Comparison of ENCODE assay signal across 15 mouse cellular contexts in the genomic region with DNA sequence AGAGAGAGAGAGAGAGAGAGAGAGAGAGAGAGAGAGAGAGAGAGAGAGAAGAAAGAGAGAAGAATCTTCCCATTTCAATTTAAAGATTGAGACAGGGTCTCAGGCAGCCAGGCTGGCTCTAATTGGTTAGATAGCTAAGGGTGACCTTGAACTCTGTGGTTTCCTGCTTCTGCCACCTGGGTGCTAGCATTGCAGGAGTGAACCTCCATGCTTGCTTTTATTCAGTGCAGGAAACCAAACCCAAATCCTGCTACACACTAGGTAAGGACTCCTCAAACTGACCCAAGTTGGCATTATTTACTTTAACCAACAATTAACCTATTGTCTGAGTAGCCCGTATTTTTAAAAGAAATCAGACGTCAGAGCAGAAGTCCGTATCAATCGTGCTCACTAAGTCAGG. TPM values are rescaled to one million over a fixed set of nuclear protein-coding genes. Genes with fewer than 3 reads are reported as not detected.
DNase-seq lines count a peak whose midpoint lies in the region; ATAC-seq lines count a peak whose summit lies in the region.
"Had no signal": no experiment of that assay in that cellular context is flagged by ENCODE, and none has a peak within 500 bp of the region (broad histone marks: within the 10 kb centered on the region; RNA-seq: fewer than 3 reads in every experiment).

No protein-coding gene starts in this region.

- H3K9me3 ChIP-seq in forebrain, embryonic 12.5 days = no peaks in the 10 kb centered on the region
- H3K9me3 ChIP-seq in forebrain, embryonic 16.5 days (ENCODE audit: control insufficient read depth, low read length) = no peaks in the 10 kb centered on the region
- no peaks in the 10 kb centered on the region for H3K9me3 ChIP-seq in midbrain, embryonic 12.5 days
- no peaks in the 10 kb centered on the region for H3K9me3 ChIP-seq in midbrain, embryonic 10.5 days (replicated peaks)
- H3K9me3 ChIP-seq in liver, embryonic 12.5 days (replicated peaks) = no peaks in the 10 kb centered on the region
- H3K9me3 ChIP-seq: embryonic facial prominence, embryonic 12.5 days; forebrain, embryonic 10.5 days; lung, embryonic 15.5 days; megakaryocyte, embryonic 14.5 days had no signal

- 64% methylated on average over 4 of the region's 4 CpGs for WGBS in forebrain, embryonic 12.5 days
- whole genome bisulfite sequencing in forebrain, embryonic 16.5 days = 59% methylated on average over 4 of the region's 4 CpGs
- WGBS in midbrain, embryonic 12.5 days = 74% methylated on average over 4 of the region's 4 CpGs
- 79% methylated on average over 4 of the region's 4 CpGs for WGBS in midbrain, embryonic 10.5 days
- 65% methylated on average over 4 of the region's 4 CpGs for WGBS in liver, embryonic 12.5 days (ENCODE audit: insufficient replicate concordance)

- H3K36me3 ChIP-seq in forebrain, embryonic 12.5 days (replicated peaks) = no peaks in the 10 kb centered on the region
- H3K36me3 ChIP-seq in forebrain, embryonic 16.5 days (ENCODE audit: control insufficient read depth, insufficient read depth) = no peaks in the 10 kb centered on the region
- H3K36me3 ChIP-seq in midbrain, embryonic 12.5 days = no peaks in the 10 kb centered on the region
- H3K36me3 ChIP-seq in midbrain, embryonic 10.5 days = no peaks in the 10 kb centered on the region
- no peaks in the 10 kb centered on the region for H3K36me3 ChIP-seq in liver, embryonic 12.5 days
- H3K36me3 ChIP-seq: embryonic facial prominence, embryonic 12.5 days; forebrain, embryonic 10.5 days; lung, embryonic 15.5 days had no signal

- no peak for ATAC-seq in forebrain, embryonic 12.5 days (ENCODE audit: low FRiP score)
- ATAC-seq in forebrain, embryonic 16.5 days = no peak
- ATAC-seq in midbrain, embryonic 12.5 days (ENCODE audit: low FRiP score, low read depth) = no peak
- ATAC-seq in common myeloid progenitor, adult 5-6 weeks (replicated peaks; ENCODE audit: low read depth, poor library complexity, severe bottlenecking) = 0 out of 2 replicates have a peak, but pooled peaks have one; percentile 35
- ATAC-seq in liver, embryonic 12.5 days = no peak
- ATAC-seq: Patski had no signal

- no peaks in the 10 kb centered on the region for H3K27me3 ChIP-seq in forebrain, embryonic 12.5 days
- no peaks in the 10 kb centered on the region for H3K27me3 ChIP-seq in forebrain, embryonic 16.5 days (replicated peaks; ENCODE audit: control insufficient read depth, insufficient read depth, low read length)
- no peaks in the 10 kb centered on the region for H3K27me3 ChIP-seq in midbrain, embryonic 12.5 days
- H3K27me3 ChIP-seq in midbrain, embryonic 10.5 days (ENCODE audit: low read depth, poor library complexity, severe bottlenecking) = no peaks in the 10 kb centered on the region
- no peaks in the 10 kb centered on the region for H3K27me3 ChIP-seq in liver, embryonic 12.5 days (replicated peaks)
- H3K27me3 ChIP-seq: embryonic facial prominence, embryonic 12.5 days; lung, embryonic 15.5 days; megakaryocyte, embryonic 14.5 days; Patski had no signal

- no peak overlapping the region for H3K4me3 ChIP-seq in forebrain, embryonic 12.5 days (replicated peaks)
- no peak overlapping the region for H3K4me3 ChIP-seq in forebrain, embryonic 16.5 days (replicated peaks; ENCODE audit: low read length)
- no peak overlapping the region for H3K4me3 ChIP-seq in midbrain, embryonic 12.5 days
- no peak overlapping the region for H3K4me3 ChIP-seq in midbrain, embryonic 10.5 days
- no peak overlapping the region for H3K4me3 ChIP-seq in liver, embryonic 12.5 days
- H3K4me3 ChIP-seq: embryonic facial prominence, embryonic 12.5 days; forebrain, embryonic 10.5 days; lung, embryonic 15.5 days; megakaryocyte, embryonic 14.5 days had no signal

- 0 out of 2 replicates have a peak overlapping the region, but pooled peaks have one; percentile 31 for H3K27ac ChIP-seq in forebrain, embryonic 12.5 days
- H3K27ac ChIP-seq in forebrain, embryonic 16.5 days (ENCODE audit: low read length) = no peak overlapping the region
- peak overlapping the region; percentile 3 for H3K27ac ChIP-seq in midbrain, embryonic 12.5 days (replicated peaks)
- no peak overlapping the region for H3K27ac ChIP-seq in midbrain, embryonic 10.5 days (replicated peaks)
- H3K27ac ChIP-seq in liver, embryonic 12.5 days = no peak overlapping the region
- H3K27ac ChIP-seq: embryonic facial prominence, embryonic 12.5 days; forebrain, embryonic 10.5 days; lung, embryonic 15.5 days had no signal

- no peak overlapping the region for H3K4me2 ChIP-seq in forebrain, embryonic 12.5 days
- H3K4me2 ChIP-seq in forebrain, embryonic 16.5 days (ENCODE audit: low read length) = no peak overlapping the region
- no peak overlapping the region for H3K4me2 ChIP-seq in midbrain, embryonic 12.5 days (replicated peaks)
- H3K4me2 ChIP-seq in liver, embryonic 12.5 days = no peak overlapping the region
- H3K4me2 ChIP-seq: embryonic facial prominence, embryonic 12.5 days; lung, embryonic 15.5 days had no signal

- no peak overlapping the region for H3K9ac ChIP-seq in forebrain, embryonic 12.5 days
- H3K9ac ChIP-seq in forebrain, embryonic 16.5 days (replicated peaks; ENCODE audit: low read depth, low read length) = no peak overlapping the region
- no peak overlapping the region for H3K9ac ChIP-seq in midbrain, embryonic 12.5 days (replicated peaks)
- H3K9ac ChIP-seq in liver, embryonic 12.5 days = no peak overlapping the region
- H3K9ac ChIP-seq: embryonic facial prominence, embryonic 12.5 days; lung, embryonic 15.5 days had no signal

- no peak for DNase-seq in midbrain, embryonic 10.5 days (ENCODE audit: low spot score)
- peak; percentile 73 for DNase-seq in thymus, postnatal 14 days
- no peak for DNase-seq in kidney, adult 18-20 months
- DNase-seq: adrenal gland, adult 2 months; kidney, postnatal 10 days had no signal

- peaks cover 5% of the 10 kb centered on the region; the same call in 1 of the 2 replicates for H3K4me1 ChIP-seq in forebrain, embryonic 12.5 days
- H3K4me1 ChIP-seq in forebrain, embryonic 16.5 days (replicated peaks; ENCODE audit: control insufficient read depth, insufficient read depth, low read length) = peaks cover 4% of the 10 kb centered on the region; the same call in 1 of the 2 replicates
- peaks cover 6% of the 10 kb centered on the region; the same call in 1 of the 2 replicates for H3K4me1 ChIP-seq in midbrain, embryonic 12.5 days
- peaks cover 16% of the 10 kb centered on the region for H3K4me1 ChIP-seq in midbrain, embryonic 10.5 days
- H3K4me1 ChIP-seq in liver, embryonic 12.5 days = peaks cover 15% of the 10 kb centered on the region
- H3K4me1 ChIP-seq: embryonic facial prominence, embryonic 12.5 days had no signal

RNA-seq across cellular contexts. Expression of gene Smg1, which starts 10.5 kb away (rescaled TPM):
- 23.4 and 24.2 TPM in 2 replicates for polyA plus RNA-seq in forebrain, embryonic 12.5 days (2016; fragmentation: Nextera tagmentation; extraction: Ambion mirVana)
- 21.5 and 21.6 TPM in 2 replicates for polyA plus RNA-seq in forebrain, embryonic 16.5 days (2015; fragmentation: Nextera tagmentation; extraction: Ambion mirVana)
- polyA plus RNA-seq in midbrain, embryonic 12.5 days (2016; fragmentation: Nextera tagmentation; extraction: Ambion mirVana) = 25.1 and 26.1 TPM in 2 replicates
- polyA plus RNA-seq in midbrain, embryonic 10.5 days (2016; fragmentation: Nextera tagmentation; extraction: Ambion mirVana) = 17.2 and 17.9 TPM in 2 replicates
- total RNA-seq in common myeloid progenitor, adult 5-6 weeks (2017) = 61.4 and 70.0 TPM in 2 replicates
- polyA plus RNA-seq in liver, embryonic 12.5 days (2016; fragmentation: Nextera tagmentation; extraction: Ambion mirVana) = 10.3 and 10.8 TPM in 2 replicates

Comparison
In these comparisons a context has a peak if more than half of its experiments do, and no peak if none do; other contexts are left out.
1. H3K27ac ChIP-seq: peak in forebrain, embryonic 12.5 days (single experiment) and midbrain, embryonic 12.5 days (single experiment); none in forebrain, embryonic 16.5 days (single experiment), midbrain, embryonic 10.5 days (single experiment) and liver, embryonic 12.5 days (single experiment).